Mouse (Mus musculus) embryo, embryonic 11.5 days (tissue): ENCODE measurements at regions not wholly inside any gene's neighbourhood (a gene's known extent, or its start where the extent isn't known, plus 50 kb on each side); places are given as distances from the start of the nearest gene placed in this dataset.

Experiments
- DNase-seq: peaks from one replicate; pipeline ENCODE4 v3.0.0-alpha.2; 2012; ENCODE audit warnings: low read depth, low spot score

- no peak for DNase-seq
These were observed 1224.0 kb upstream of the Flrt2 start for GRCm38 (mm10) chr12:94468027-94468426.

GRCm38 (mm10) chr12:94468609-94469008 lies 1223.4 kb upstream of the Flrt2 start:
- DNase-seq: no peak

- no peak for DNase-seq
These were observed 1222.2 kb upstream of the Flrt2 start for GRCm38 (mm10) chr12:94469850-94470249.

- DNase-seq: no peak
These were observed 1221.0 kb upstream of the Flrt2 start for GRCm38 (mm10) chr12:94470981-94471380.

GRCm38 (mm10) chr12:94488721-94489120 lies 1203.3 kb upstream of the Flrt2 start:
- DNase-seq: no peak

- DNase-seq: no peak
These were observed 1183.9 kb upstream of the Flrt2 start for GRCm38 (mm10) chr12:94508099-94508498.

- DNase-seq: no peak
These were observed 1182.2 kb upstream of the Flrt2 start for GRCm38 (mm10) chr12:94509855-94510254.

- DNase-seq: no peak
These were observed 1147.3 kb upstream of the Flrt2 start for GRCm38 (mm10) chr12:94544706-94545105.

GRCm38 (mm10) chr12:94560374-94561194 lies 1131.4 kb upstream of the Flrt2 start:
- no peak for DNase-seq

GRCm38 (mm10) chr12:94574981-94575380 lies 1117.0 kb upstream of the Flrt2 start:
- DNase-seq: no peak

GRCm38 (mm10) chr12:94580345-94580744 lies 1111.7 kb upstream of the Flrt2 start:
- no peak for DNase-seq

GRCm38 (mm10) chr12:94584309-94584708 lies 1107.7 kb upstream of the Flrt2 start:
- DNase-seq: no peak

GRCm38 (mm10) chr12:94587031-94587430 lies 1105.0 kb upstream of the Flrt2 start:
- DNase-seq: no peak

GRCm38 (mm10) chr12:94588599-94588998 lies 1103.4 kb upstream of the Flrt2 start:
- DNase-seq: no peak

- no peak for DNase-seq
These were observed 1103.0 kb upstream of the Flrt2 start for GRCm38 (mm10) chr12:94589033-94589432.

- DNase-seq: no peak
These were observed 1086.5 kb upstream of the Flrt2 start for GRCm38 (mm10) chr12:94605566-94605965.

GRCm38 (mm10) chr12:94636555-94636954 lies 1055.5 kb upstream of the Flrt2 start:
- no peak for DNase-seq

GRCm38 (mm10) chr12:94640153-94640552 lies 1051.9 kb upstream of the Flrt2 start:
- DNase-seq: no peak

- DNase-seq: no peak
These were observed 1046.7 kb upstream of the Flrt2 start for GRCm38 (mm10) chr12:94645302-94645701.

GRCm38 (mm10) chr12:94670035-94670434 lies 1022.0 kb upstream of the Flrt2 start:
- no peak for DNase-seq

- DNase-seq: no peak
These were observed 1017.1 kb upstream of the Flrt2 start for GRCm38 (mm10) chr12:94674925-94675324.

GRCm38 (mm10) chr12:94691341-94692029 lies 1000.5 kb upstream of the Flrt2 start:
- no peak for DNase-seq

GRCm38 (mm10) chr12:94731391-94731790 lies 960.6 kb upstream of the Flrt2 start:
- DNase-seq: no peak
